Mouse (Mus musculus): Measurements from ENCODE around the gene Vpreb2. TPM values are rescaled to one million over a fixed set of nuclear protein-coding genes. Genes with fewer than 3 reads are reported as not detected.

The Vpreb2 gene
- total RNA-seq (2014; rRNA removed) (not detected in 2 replicates), polyA plus RNA-seq (2015; fragmentation: Nextera tagmentation; extraction: Ambion mirVana) (not detected in 2 replicates)

- H3K27ac ChIP-seq (ENCODE audit: low read depth, low read length), result no peak within 1 kb of the TSS
- H3K4me3 ChIP-seq (ENCODE audit: low read depth, low read length), result no peak within 1 kb of the TSS
- no peaks in the 10 kb centered on the region for H3K4me1 ChIP-seq (ENCODE audit: insufficient read depth, low read length)
- H3K27me3 ChIP-seq (ENCODE audit: insufficient read depth, low read length), result no peaks in the 10 kb centered on the region
- TF ChIP-seq CTCF (IDR thresholded peaks at IDR 0.05), result no peak
- H3K36me3 ChIP-seq (ENCODE audit: insufficient read depth, low read length), result no peaks in the 10 kb centered on the region
- DNase-seq (ENCODE audit: low spot score), result no peak
- no peak for ATAC-seq (ENCODE audit: low FRiP score)
- 38% methylated on average over 1 of the region's 1 CpGs for WGBS
- H3K9ac ChIP-seq (replicated peaks; ENCODE audit: low read length, poor library complexity, severe bottlenecking), result no peak within 1 kb of the TSS
- no peaks in the 10 kb centered on the region for H3K9me3 ChIP-seq (ENCODE audit: low read length)
- H3K4me2 ChIP-seq (ENCODE audit: low read depth, low read length, poor library complexity, severe bottlenecking), result no peak within 1 kb of the TSS
Observed at GRCm38 (mm10) chr16:17980128-17980527, at the start of gene Vpreb2. Gene Vpreb2 (plus strand): TSS chr16:17980428.

GRCm38 (mm10) chr16:17931906-17932460, 48.2 kb upstream of the Vpreb2 start:
- Histone ChIP-seq H3K9me3 (ENCODE audit: low read length) (no peaks in the 10 kb centered on the region), H3K9ac (replicated peaks; ENCODE audit: low read length, poor library complexity, severe bottlenecking) (no peak overlapping the region), H3K27ac (ENCODE audit: low read depth, low read length) (no peak overlapping the region), H3K4me1 (ENCODE audit: insufficient read depth, low read length) (peaks cover 2% of the 10 kb centered on the region; the same call in 1 of the 2 replicates), H3K36me3 (ENCODE audit: insufficient read depth, low read length) (no peaks in the 10 kb centered on the region), H3K27me3 (ENCODE audit: insufficient read depth, low read length) (no peaks in the 10 kb centered on the region), H3K4me2 (ENCODE audit: low read depth, low read length, poor library complexity, severe bottlenecking) (no peak overlapping the region), H3K4me3 (ENCODE audit: low read depth, low read length) (no peak overlapping the region)
- WGBS, result 67% methylated on average over 5 of the region's 5 CpGs
- ATAC-seq (ENCODE audit: low FRiP score) (no peak), DNase-seq (ENCODE audit: low spot score) (no peak)
- TF ChIP-seq CTCF (IDR thresholded peaks at IDR 0.05), result no peak

- Histone ChIP-seq H3K9ac (replicated peaks; ENCODE audit: low read length, poor library complexity, severe bottlenecking) (no peak overlapping the region), H3K27ac (ENCODE audit: low read depth, low read length) (no peak overlapping the region), H3K36me3 (ENCODE audit: insufficient read depth, low read length) (no peaks in the 10 kb centered on the region), H3K9me3 (ENCODE audit: low read length) (no peaks in the 10 kb centered on the region), H3K4me2 (ENCODE audit: low read depth, low read length, poor library complexity, severe bottlenecking) (no peak overlapping the region), H3K4me3 (ENCODE audit: low read depth, low read length) (no peak overlapping the region), H3K4me1 (ENCODE audit: insufficient read depth, low read length) (no peaks in the 10 kb centered on the region), H3K27me3 (ENCODE audit: insufficient read depth, low read length) (no peaks in the 10 kb centered on the region)
- TF ChIP-seq CTCF (IDR thresholded peaks at IDR 0.05), result no peak
- DNase-seq (ENCODE audit: low spot score), result no peak
- ATAC-seq (ENCODE audit: low FRiP score), result no peak
- WGBS, result 70% methylated on average over 9 of the region's 9 CpGs
Observed at GRCm38 (mm10) chr16:17933594-17934444, 46.4 kb upstream of the Vpreb2 start.

DNA sequence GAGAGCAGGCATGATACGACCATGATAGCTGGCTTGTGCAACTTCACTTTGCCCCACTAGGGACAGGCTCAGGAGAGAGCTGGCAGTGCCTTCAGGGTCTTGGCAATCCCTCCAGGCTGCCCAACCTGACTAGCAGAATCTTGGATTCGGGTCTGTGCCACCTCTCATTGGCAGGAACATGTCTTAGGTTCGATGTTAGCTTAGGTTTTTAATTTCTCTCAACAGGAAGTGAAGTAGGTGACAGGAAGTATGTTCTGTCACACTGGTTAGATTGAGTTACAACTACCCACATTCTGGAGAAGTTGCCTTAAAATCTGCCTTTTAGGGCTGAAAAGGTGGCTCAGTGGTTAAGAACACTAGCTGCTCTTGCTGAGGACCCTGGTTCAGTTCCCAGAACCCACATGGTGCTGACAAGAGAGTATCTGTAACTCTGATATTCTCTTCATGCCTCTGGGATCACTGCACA, 45.8 kb upstream of the Vpreb2 start:
- DNase-seq (ENCODE audit: low spot score) (no peak), ATAC-seq (ENCODE audit: low FRiP score) (no peak)
- H3K4me2 ChIP-seq (ENCODE audit: low read depth, low read length, poor library complexity, severe bottlenecking), result no peak overlapping the region
- H3K36me3 ChIP-seq (ENCODE audit: insufficient read depth, low read length), result no peaks in the 10 kb centered on the region
- no peaks in the 10 kb centered on the region for H3K27me3 ChIP-seq (ENCODE audit: insufficient read depth, low read length)
- H3K4me1 ChIP-seq (ENCODE audit: insufficient read depth, low read length), result no peaks in the 10 kb centered on the region
- 0 out of 2 replicates have a peak, but pooled peaks have one; percentile 5 for TF ChIP-seq CTCF (IDR thresholded peaks at IDR 0.05)
- no peak overlapping the region for H3K9ac ChIP-seq (replicated peaks; ENCODE audit: low read length, poor library complexity, severe bottlenecking)
- no peaks in the 10 kb centered on the region for H3K9me3 ChIP-seq (ENCODE audit: low read length)
- no peak overlapping the region for H3K27ac ChIP-seq (ENCODE audit: low read depth, low read length)
- H3K4me3 ChIP-seq (ENCODE audit: low read depth, low read length), result no peak overlapping the region
- 69% methylated on average over 3 of the region's 3 CpGs for WGBS

GRCm38 (mm10) chr16:17936776-17937175, 43.5 kb upstream of the Vpreb2 start:
- H3K4me2 ChIP-seq (ENCODE audit: low read depth, low read length, poor library complexity, severe bottlenecking), result no peak overlapping the region
- H3K4me1 ChIP-seq (ENCODE audit: insufficient read depth, low read length), result no peaks in the 10 kb centered on the region
- H3K36me3 ChIP-seq (ENCODE audit: insufficient read depth, low read length), result no peaks in the 10 kb centered on the region
- TF ChIP-seq CTCF (IDR thresholded peaks at IDR 0.05), result no peak
- H3K9ac ChIP-seq (replicated peaks; ENCODE audit: low read length, poor library complexity, severe bottlenecking), result no peak overlapping the region
- no peaks in the 10 kb centered on the region for H3K27me3 ChIP-seq (ENCODE audit: insufficient read depth, low read length)
- DNase-seq (ENCODE audit: low spot score), result no peak
- no peak for ATAC-seq (ENCODE audit: low FRiP score)
- no peaks in the 10 kb centered on the region for H3K9me3 ChIP-seq (ENCODE audit: low read length)
- 85% methylated on average over 10 of the region's 10 CpGs for WGBS
- no peak overlapping the region for H3K27ac ChIP-seq (ENCODE audit: low read depth, low read length)
- H3K4me3 ChIP-seq (ENCODE audit: low read depth, low read length), result no peak overlapping the region

GRCm38 (mm10) chr16:17938187-17938586, 42.0 kb upstream of the Vpreb2 start:
- H3K36me3 ChIP-seq (ENCODE audit: insufficient read depth, low read length), result no peaks in the 10 kb centered on the region
- H3K27me3 ChIP-seq (ENCODE audit: insufficient read depth, low read length), result no peaks in the 10 kb centered on the region
- no peak overlapping the region for H3K4me2 ChIP-seq (ENCODE audit: low read depth, low read length, poor library complexity, severe bottlenecking)
- 86% methylated on average over 7 of the region's 7 CpGs for WGBS
- no peak for ATAC-seq (ENCODE audit: low FRiP score)
- no peak for TF ChIP-seq CTCF (IDR thresholded peaks at IDR 0.05)
- H3K27ac ChIP-seq (ENCODE audit: low read depth, low read length), result no peak overlapping the region
- H3K9me3 ChIP-seq (ENCODE audit: low read length), result no peaks in the 10 kb centered on the region
- no peak for DNase-seq (ENCODE audit: low spot score)
- no peak overlapping the region for H3K4me3 ChIP-seq (ENCODE audit: low read depth, low read length)
- no peaks in the 10 kb centered on the region for H3K4me1 ChIP-seq (ENCODE audit: insufficient read depth, low read length)
- no peak overlapping the region for H3K9ac ChIP-seq (replicated peaks; ENCODE audit: low read length, poor library complexity, severe bottlenecking)
